ENCODE assay signal across 8 mouse cellular contexts in genomic region chr10:84646506-84647102, GRCm38 (mm10). TPM values are rescaled to one million over a fixed set of nuclear protein-coding genes. Genes with fewer than 3 reads are reported as not detected.
A peak's percentile ranks its signal among the peaks of the same experiment; 100 is the strongest.
DNase-seq lines count a peak whose midpoint lies in the region; ATAC-seq and TF ChIP-seq lines count a peak whose summit lies in the region.

No protein-coding gene starts in this region.

- H3K4me2 ChIP-seq in heart, embryonic 11.5 days = no peak overlapping the region
- no peak overlapping the region for H3K4me2 ChIP-seq in intestine, embryonic 16.5 days (ENCODE audit: low read depth, low read length)

- no peak for TF ChIP-seq CTCF in small intestine, adult 2 months (IDR thresholded peaks at IDR 0.05; ENCODE audit: extremely low read depth, insufficient read length, insufficient replicate concordance, low read depth, low read length)

- H3K27ac ChIP-seq in heart, embryonic 11.5 days (ENCODE audit: low read depth, low read length) = no peak overlapping the region
- H3K27ac ChIP-seq in small intestine, adult 2 months (ENCODE audit: insufficient read depth, low read depth, low read length) = peak overlapping the region; percentile 9; the same call in 1 of the 2 replicates
- H3K27ac ChIP-seq in intestine, embryonic 16.5 days (ENCODE audit: low read length) = no peak overlapping the region

- 85% methylated on average over 12 of the region's 12 CpGs for WGBS in heart, embryonic 11.5 days (ENCODE audit: insufficient replicate concordance)
- WGBS in small intestine, adult 2 months = 68% methylated on average over 12 of the region's 12 CpGs
- WGBS in intestine, embryonic 16.5 days = 81% methylated on average over 12 of the region's 12 CpGs

- no peak overlapping the region for H3K9ac ChIP-seq in heart, embryonic 11.5 days (ENCODE audit: low read depth, low read length)
- H3K9ac ChIP-seq in intestine, embryonic 16.5 days (ENCODE audit: low read depth, low read length) = no peak overlapping the region

- H3K36me3 ChIP-seq in heart, embryonic 11.5 days (ENCODE audit: control insufficient read depth, insufficient read depth, low read length) = peaks cover 2% of the 10 kb centered on the region; the same call in 1 of the 2 replicates
- peaks cover 17% of the 10 kb centered on the region for H3K36me3 ChIP-seq in small intestine, adult 2 months (ENCODE audit: control insufficient read depth, insufficient read depth, low read length)
- no peaks in the 10 kb centered on the region for H3K36me3 ChIP-seq in intestine, embryonic 16.5 days (ENCODE audit: control insufficient read depth, insufficient read depth, low read length)

- no peak for ATAC-seq in heart, embryonic 11.5 days (replicated peaks; ENCODE audit: insufficient number of reproducible peaks, low FRiP score, low TSS enrichment)
- no peak for ATAC-seq in intestine, embryonic 16.5 days

- peak; percentile 95 for DNase-seq in heart, adult 11 months
- peak; percentile 22 to 29 for DNase-seq in cerebellum, adult 18-20 months
- DNase-seq in layer of hippocampus, adult 8-10 months (ENCODE audit: low spot score in 2 of 2) = peak; percentile 62 to 70
- DNase-seq in lung, postnatal 4 days = peak; percentile 43 to 47
- DNase-seq in adrenal gland, postnatal 25 days = no peak

- no peaks in the 10 kb centered on the region for H3K27me3 ChIP-seq in heart, embryonic 11.5 days (ENCODE audit: control insufficient read depth, insufficient read depth, low read length)
- H3K27me3 ChIP-seq in small intestine, adult 2 months (ENCODE audit: control insufficient read depth, insufficient read depth, low read length) = no peaks in the 10 kb centered on the region
- no peaks in the 10 kb centered on the region for H3K27me3 ChIP-seq in intestine, embryonic 16.5 days (replicated peaks; ENCODE audit: control insufficient read depth, insufficient read depth, low read length)

- H3K4me3 ChIP-seq in heart, embryonic 11.5 days (ENCODE audit: low read depth, low read length) = no peak overlapping the region
- H3K4me3 ChIP-seq in small intestine, adult 2 months (ENCODE audit: low read depth, low read length) = peak overlapping the region; percentile 7; the same call in 1 of the 2 replicates
- H3K4me3 ChIP-seq in intestine, embryonic 16.5 days (ENCODE audit: low read length) = no peak overlapping the region

- no peaks in the 10 kb centered on the region for H3K4me1 ChIP-seq in heart, embryonic 11.5 days (ENCODE audit: control insufficient read depth, insufficient read depth, low read length)
- H3K4me1 ChIP-seq in small intestine, adult 2 months (ENCODE audit: control insufficient read depth, insufficient read depth, insufficient read length, low read length) = 0 out of 2 replicates have a peak, but pooled peaks cover 1% of the 10 kb centered on the region
- no peaks in the 10 kb centered on the region for H3K4me1 ChIP-seq in intestine, embryonic 16.5 days (ENCODE audit: control insufficient read depth, insufficient read depth, low read length)

- no peaks in the 10 kb centered on the region for H3K9me3 ChIP-seq in heart, embryonic 11.5 days (replicated peaks; ENCODE audit: control insufficient read depth, low read length)
- no peaks in the 10 kb centered on the region for H3K9me3 ChIP-seq in intestine, embryonic 16.5 days (ENCODE audit: control insufficient read depth, low read length)

- TF ChIP-seq POLR2A in small intestine, adult 2 months (IDR thresholded peaks at IDR 0.05; ENCODE audit: low read depth, low read length) = no peak

RNA-seq across cellular contexts. Expression of gene Polr3b, which starts 24.5 kb away (rescaled TPM):
- polyA plus RNA-seq in heart, embryonic 11.5 days (2014; fragmentation: Nextera tagmentation; extraction: Ambion mirVana) = 12.5 and 14.4 TPM in 2 replicates
- 10 to 100 TPM; 14.6 to 17.5 (median 15.9) TPM for total RNA-seq in layer of hippocampus, adult 8-10 months (2022)
- 0.75 and 1.6 TPM in 2 replicates for polyA plus RNA-seq in small intestine, adult 2 months (2012; rRNA removed)
- 10.4 and 10.5 TPM in 2 replicates for polyA plus RNA-seq in intestine, embryonic 16.5 days (2015; fragmentation: Nextera tagmentation; extraction: Ambion mirVana)
- total RNA-seq in adrenal gland, postnatal 25 days (2021) = 31.3 and 38.2 TPM in 2 replicates
